14 mouse cellular contexts compared by ENCODE assay signal in the genomic region with DNA sequence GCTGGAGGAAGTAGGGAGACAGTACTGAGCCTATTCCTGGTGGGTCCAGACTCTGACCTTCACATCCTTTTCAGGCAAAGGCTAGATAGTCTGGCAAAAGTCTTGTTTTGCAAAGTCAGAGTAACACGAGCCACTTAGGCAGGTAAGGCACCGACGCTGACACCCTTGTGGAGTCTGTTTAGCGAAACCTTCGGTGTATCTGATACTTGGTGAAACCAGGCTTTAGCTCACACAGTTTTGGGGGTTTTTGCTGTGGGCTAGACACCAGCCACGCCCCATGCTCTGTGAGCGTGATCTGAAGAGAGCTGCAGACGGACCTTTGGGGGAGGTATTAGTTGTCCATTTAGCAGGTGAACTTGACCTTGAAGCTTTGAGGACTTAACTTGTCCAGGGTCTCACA. TPM values are rescaled to one million over a fixed set of nuclear protein-coding genes. Genes with fewer than 3 reads are reported as not detected.
A peak's percentile ranks its signal among the peaks of the same experiment; 100 is the strongest.
DNase-seq lines count a peak whose midpoint lies in the region; ATAC-seq lines count a peak whose summit lies in the region.
"Had no signal": no experiment of that assay in that cellular context is flagged by ENCODE, and none has a peak within 500 bp of the region (broad histone marks: within the 10 kb centered on the region; RNA-seq: fewer than 3 reads in every experiment).

No protein-coding gene starts in this region.

- H3K27me3 ChIP-seq in forebrain, embryonic 10.5 days (ENCODE audit: poor library complexity, severe bottlenecking) = peaks cover 13% of the 10 kb centered on the region
- H3K27me3 ChIP-seq in hindbrain, embryonic 10.5 days (ENCODE audit: insufficient read depth, poor library complexity, severe bottlenecking) = no peaks in the 10 kb centered on the region
- peaks cover 6% of the 10 kb centered on the region; the same call in 1 of the 2 replicates for H3K27me3 ChIP-seq in midbrain, embryonic 10.5 days (ENCODE audit: low read depth, poor library complexity, severe bottlenecking)
- no peaks in the 10 kb centered on the region for H3K27me3 ChIP-seq in neural tube, embryonic 14.5 days (ENCODE audit: control insufficient read depth, insufficient read depth, low read length)

- no peak for ATAC-seq in neural tube, embryonic 14.5 days (ENCODE audit: low read depth)
- ATAC-seq: inflammation-experienced regulatory T-cells, adult 6 months; lung, postnatal 0 days had no signal

- peak overlapping the region; percentile 73; the same call in 1 of the 2 replicates for H3K4me2 ChIP-seq in neural tube, embryonic 14.5 days (ENCODE audit: low read depth, low read length)
- H3K4me2 ChIP-seq: heart, embryonic 15.5 days; liver, embryonic 13.5 days had no signal

- peaks cover 84% of the 10 kb centered on the region for H3K4me1 ChIP-seq in forebrain, embryonic 10.5 days
- H3K4me1 ChIP-seq in hindbrain, embryonic 10.5 days (replicated peaks) = peaks cover 82% of the 10 kb centered on the region
- peaks cover 84% of the 10 kb centered on the region for H3K4me1 ChIP-seq in midbrain, embryonic 10.5 days
- H3K4me1 ChIP-seq in neural tube, embryonic 14.5 days (ENCODE audit: control insufficient read depth, insufficient read depth, low read length) = peaks cover 72% of the 10 kb centered on the region

- H3K4me3 ChIP-seq in forebrain, embryonic 10.5 days = peak overlapping the region; percentile 99
- peak overlapping the region; percentile 100 for H3K4me3 ChIP-seq in hindbrain, embryonic 10.5 days
- peak overlapping the region; percentile 100 for H3K4me3 ChIP-seq in midbrain, embryonic 10.5 days
- H3K4me3 ChIP-seq in neural tube, embryonic 14.5 days (ENCODE audit: low read depth, low read length) = no peak overlapping the region
- H3K4me3 ChIP-seq: heart, embryonic 15.5 days; liver, embryonic 13.5 days had no signal

- DNase-seq in forebrain, embryonic 10.5 days (ENCODE audit: extremely low spot score, low spot score) = no peak
- DNase-seq in hindbrain, embryonic 10.5 days (ENCODE audit: low spot score) = no peak
- no peak for DNase-seq in midbrain, embryonic 10.5 days (ENCODE audit: low spot score)
- DNase-seq in adipocyte (ENCODE audit: low spot score) = no peak
- DNase-seq in kidney, postnatal 10 days = no peak
- no peak for DNase-seq in layer of hippocampus, adult 9-10 months (ENCODE audit: low spot score)
- DNase-seq: cerebellum, adult 8-10 months; gastrocnemius, postnatal 36 days; liver, embryonic 13.5 days; thymus, postnatal 14 days had no signal

- 75% methylated on average over 8 of the region's 8 CpGs for WGBS in forebrain, embryonic 10.5 days
- 78% methylated on average over 8 of the region's 8 CpGs for WGBS in hindbrain, embryonic 10.5 days
- WGBS in midbrain, embryonic 10.5 days = 76% methylated on average over 8 of the region's 8 CpGs
- WGBS in neural tube, embryonic 14.5 days = 79% methylated on average over 8 of the region's 8 CpGs

- peak overlapping the region; percentile 100 for H3K27ac ChIP-seq in forebrain, embryonic 10.5 days
- H3K27ac ChIP-seq in hindbrain, embryonic 10.5 days = peak overlapping the region; percentile 100
- peak overlapping the region; percentile 100 for H3K27ac ChIP-seq in midbrain, embryonic 10.5 days (replicated peaks)
- peak overlapping the region; percentile 100; the same call in 1 of the 2 replicates for H3K27ac ChIP-seq in neural tube, embryonic 14.5 days (ENCODE audit: low read depth, low read length)
- H3K27ac ChIP-seq: heart, embryonic 15.5 days; liver, embryonic 13.5 days had no signal

- H3K9me3 ChIP-seq in forebrain, embryonic 10.5 days = no peaks in the 10 kb centered on the region
- H3K9me3 ChIP-seq in hindbrain, embryonic 10.5 days = no peaks in the 10 kb centered on the region
- no peaks in the 10 kb centered on the region for H3K9me3 ChIP-seq in midbrain, embryonic 10.5 days (replicated peaks)
- H3K9me3 ChIP-seq in neural tube, embryonic 14.5 days (ENCODE audit: control insufficient read depth, low read length) = no peaks in the 10 kb centered on the region
- H3K9me3 ChIP-seq: heart, embryonic 15.5 days; liver, embryonic 13.5 days had no signal

- peak overlapping the region; percentile 4; the same call in 1 of the 2 replicates for H3K9ac ChIP-seq in neural tube, embryonic 14.5 days (replicated peaks; ENCODE audit: low read depth, low read length)
- H3K9ac ChIP-seq: heart, embryonic 15.5 days; liver, embryonic 13.5 days had no signal

- peaks cover 78% of the 10 kb centered on the region for H3K36me3 ChIP-seq in forebrain, embryonic 10.5 days (replicated peaks)
- peaks cover 74% of the 10 kb centered on the region for H3K36me3 ChIP-seq in hindbrain, embryonic 10.5 days
- peaks cover 79% of the 10 kb centered on the region for H3K36me3 ChIP-seq in midbrain, embryonic 10.5 days
- 0 out of 2 replicates have a peak, but pooled peaks cover 5% of the 10 kb centered on the region for H3K36me3 ChIP-seq in neural tube, embryonic 14.5 days (ENCODE audit: control insufficient read depth, insufficient read depth, low read length)
- H3K36me3 ChIP-seq: heart, embryonic 15.5 days; liver, embryonic 13.5 days had no signal

RNA-seq across cellular contexts. Expression of a gene that starts 3.8 kb away (rescaled TPM):
- polyA plus RNA-seq in forebrain, embryonic 10.5 days (2016; fragmentation: Nextera tagmentation; extraction: Ambion mirVana) = 142 and 158 TPM in 2 replicates
- 167 and 222 TPM in 2 replicates for polyA plus RNA-seq in hindbrain, embryonic 10.5 days (2016; fragmentation: Nextera tagmentation; extraction: Ambion mirVana)
- polyA plus RNA-seq in midbrain, embryonic 10.5 days (2016; fragmentation: Nextera tagmentation; extraction: Ambion mirVana) = 190 and 232 TPM in 2 replicates
- 55.1 and 55.4 TPM in 2 replicates for polyA plus RNA-seq in neural tube, embryonic 14.5 days (2014; fragmentation: Nextera tagmentation; extraction: Ambion mirVana)
- polyA plus RNA-seq: inflammation-experienced regulatory T-cells, adult 6 months had no signal

RNA-seq across cellular contexts. Expression of a gene that starts 32.9 kb away (rescaled TPM):
- polyA plus RNA-seq in forebrain, embryonic 10.5 days (2016; fragmentation: Nextera tagmentation; extraction: Ambion mirVana) = not detected in 2 replicates
- polyA plus RNA-seq in hindbrain, embryonic 10.5 days (2016; fragmentation: Nextera tagmentation; extraction: Ambion mirVana) = 0.51 TPM in 1 of 2 replicates, not detected in the other
- polyA plus RNA-seq in midbrain, embryonic 10.5 days (2016; fragmentation: Nextera tagmentation; extraction: Ambion mirVana) = 0.41 and 0.62 TPM in 2 replicates
- 0.58 TPM in 1 of 2 replicates, not detected in the other for polyA plus RNA-seq in neural tube, embryonic 14.5 days (2014; fragmentation: Nextera tagmentation; extraction: Ambion mirVana)
- polyA plus RNA-seq: inflammation-experienced regulatory T-cells, adult 6 months; liver, embryonic 13.5 days had no signal

RNA-seq across cellular contexts. Expression of a gene that starts 51.3 kb away (rescaled TPM):
- 13.1 and 13.9 TPM in 2 replicates for polyA plus RNA-seq in forebrain, embryonic 10.5 days (2016; fragmentation: Nextera tagmentation; extraction: Ambion mirVana)
- polyA plus RNA-seq in hindbrain, embryonic 10.5 days (2016; fragmentation: Nextera tagmentation; extraction: Ambion mirVana) = 17.2 and 17.3 TPM in 2 replicates
- 15.2 and 17.0 TPM in 2 replicates for polyA plus RNA-seq in midbrain, embryonic 10.5 days (2016; fragmentation: Nextera tagmentation; extraction: Ambion mirVana)
- polyA plus RNA-seq in neural tube, embryonic 14.5 days (2014; fragmentation: Nextera tagmentation; extraction: Ambion mirVana) = 26.0 and 32.6 TPM in 2 replicates
